In genomic region chr3:79590863-79591792, GRCm38 (mm10) we compare ENCODE assay signal across 7 mouse cellular contexts. TPM values are rescaled to one million over a fixed set of nuclear protein-coding genes. Genes with fewer than 3 reads are reported as not detected.
DNase-seq lines count a peak whose midpoint lies in the region; ATAC-seq and TF ChIP-seq lines count a peak whose summit lies in the region.

TSS of gene Ppid (plus strand) at chr3:79591342.

- TF ChIP-seq CTCF in intestine, postnatal 0 days (IDR thresholded peaks at IDR 0.05; ENCODE audit: low read depth) = peak; percentile 43
- no peak for TF ChIP-seq CTCF in spleen, adult 2 months (IDR thresholded peaks at IDR 0.05; ENCODE audit: extremely low read depth, insufficient read depth, insufficient read length, insufficient replicate concordance)

- no peaks in the 10 kb centered on the region for H3K4me1 ChIP-seq in intestine, postnatal 0 days (replicated peaks; ENCODE audit: control insufficient read depth, insufficient read depth, low read length)
- H3K4me1 ChIP-seq in limb, embryonic 11.5 days (ENCODE audit: control insufficient read depth, insufficient read depth, low read length) = 0 out of 2 replicates have a peak, but pooled peaks cover 3% of the 10 kb centered on the region
- H3K4me1 ChIP-seq in midbrain, embryonic 14.5 days (ENCODE audit: control insufficient read depth, insufficient read depth, low read length) = peaks cover 9% of the 10 kb centered on the region
- H3K4me1 ChIP-seq in spleen, adult 2 months (ENCODE audit: control insufficient read depth, insufficient read depth, insufficient read length) = no peaks in the 10 kb centered on the region

- 3% methylated on average over 63 of the region's 63 CpGs for WGBS in intestine, postnatal 0 days
- 2% methylated on average over 63 of the region's 63 CpGs for WGBS in limb, embryonic 11.5 days
- WGBS in midbrain, embryonic 14.5 days = 3% methylated on average over 63 of the region's 63 CpGs
- WGBS in spleen, adult 2 months = 4% methylated on average over 63 of the region's 63 CpGs

- peaks cover 13% of the 10 kb centered on the region for H3K36me3 ChIP-seq in intestine, postnatal 0 days (ENCODE audit: control insufficient read depth, insufficient read depth)
- peaks cover 5% of the 10 kb centered on the region; the same call in 1 of the 2 replicates for H3K36me3 ChIP-seq in limb, embryonic 11.5 days (ENCODE audit: control insufficient read depth, insufficient read depth, low read length)
- H3K36me3 ChIP-seq in midbrain, embryonic 14.5 days (ENCODE audit: control insufficient read depth, insufficient read depth, low read length) = peaks cover 26% of the 10 kb centered on the region
- H3K36me3 ChIP-seq in spleen, adult 2 months (ENCODE audit: control insufficient read depth, insufficient read depth, low read length) = peaks cover 11% of the 10 kb centered on the region

- peak within 1 kb of the TSS; percentile 86 for H3K27ac ChIP-seq in intestine, postnatal 0 days (ENCODE audit: low read depth, low read length)
- H3K27ac ChIP-seq in limb, embryonic 11.5 days (replicated peaks; ENCODE audit: low read depth, low read length) = peak within 1 kb of the TSS; percentile 67
- peak within 1 kb of the TSS; percentile 68 for H3K27ac ChIP-seq in midbrain, embryonic 14.5 days (replicated peaks; ENCODE audit: low read depth, low read length)
- peak within 1 kb of the TSS; percentile 67 for H3K27ac ChIP-seq in spleen, adult 2 months (ENCODE audit: insufficient read depth, low read length)

- H3K27me3 ChIP-seq in intestine, postnatal 0 days (replicated peaks; ENCODE audit: control insufficient read depth, insufficient read depth, low read length) = no peaks in the 10 kb centered on the region
- no peaks in the 10 kb centered on the region for H3K27me3 ChIP-seq in limb, embryonic 11.5 days (ENCODE audit: control insufficient read depth, insufficient read depth, low read length)
- H3K27me3 ChIP-seq in midbrain, embryonic 14.5 days (ENCODE audit: control insufficient read depth, insufficient read depth, low read length) = no peaks in the 10 kb centered on the region
- H3K27me3 ChIP-seq in spleen, adult 2 months (ENCODE audit: control insufficient read depth, insufficient read depth, low read length) = no peaks in the 10 kb centered on the region

- peak within 1 kb of the TSS; percentile 87 for H3K9ac ChIP-seq in intestine, postnatal 0 days (ENCODE audit: low read depth, low read length)
- peak within 1 kb of the TSS; percentile 68 for H3K9ac ChIP-seq in limb, embryonic 11.5 days (ENCODE audit: low read length)
- H3K9ac ChIP-seq in midbrain, embryonic 14.5 days (replicated peaks; ENCODE audit: low read length) = peak within 1 kb of the TSS; percentile 76

- H3K9me3 ChIP-seq in intestine, postnatal 0 days (ENCODE audit: control insufficient read depth) = no peaks in the 10 kb centered on the region
- no peaks in the 10 kb centered on the region for H3K9me3 ChIP-seq in limb, embryonic 11.5 days (ENCODE audit: control insufficient read depth, low read length)
- no peaks in the 10 kb centered on the region for H3K9me3 ChIP-seq in midbrain, embryonic 14.5 days (ENCODE audit: control insufficient read depth, low read length)

- peak; percentile 85 for DNase-seq in adrenal gland, postnatal 10 days
- DNase-seq in embryo, embryonic 9.5 days (ENCODE audit: extremely low spot score) = peak; percentile 82
- DNase-seq in gastrocnemius, postnatal 4 days (ENCODE audit: low spot score in 2 of 2) = peak; percentile 37 to 80
- peak; percentile 89 for DNase-seq in limb, embryonic 11.5 days (ENCODE audit: low spot score)
- DNase-seq in midbrain, embryonic 14.5 days = peak; percentile 94
- DNase-seq in spleen, adult 2 months (ENCODE audit: low read depth in 1 of 2, low spot score in 2 of 2) = peak; percentile 71 to 74

- TF ChIP-seq POLR2A in spleen, adult 2 months (IDR thresholded peaks at IDR 0.05; ENCODE audit: low read depth, low read length) = peak; percentile 13; the same call in 1 of the 2 replicates

- peak; percentile 82 for ATAC-seq in intestine, postnatal 0 days
- ATAC-seq in limb, embryonic 11.5 days (ENCODE audit: insufficient number of reproducible peaks, low FRiP score, low TSS enrichment, low read depth) = peak; percentile 83
- peak; percentile 89 for ATAC-seq in midbrain, embryonic 14.5 days (ENCODE audit: low FRiP score, low TSS enrichment)

- H3K4me2 ChIP-seq in intestine, postnatal 0 days (replicated peaks; ENCODE audit: low read depth) = peak within 1 kb of the TSS; percentile 68
- H3K4me2 ChIP-seq in limb, embryonic 11.5 days (ENCODE audit: low read depth, severe bottlenecking) = peak within 1 kb of the TSS; percentile 63
- H3K4me2 ChIP-seq in midbrain, embryonic 14.5 days (ENCODE audit: low read length) = peak within 1 kb of the TSS; percentile 80

- H3K4me3 ChIP-seq in intestine, postnatal 0 days (ENCODE audit: low read depth, low read length) = peak within 1 kb of the TSS; percentile 93
- H3K4me3 ChIP-seq in limb, embryonic 11.5 days (ENCODE audit: low read depth, low read length) = peak within 1 kb of the TSS; percentile 58
- H3K4me3 ChIP-seq in midbrain, embryonic 14.5 days (replicated peaks; ENCODE audit: low read depth, low read length) = peak within 1 kb of the TSS; percentile 88
- H3K4me3 ChIP-seq in spleen, adult 2 months (ENCODE audit: extremely low read depth, insufficient read depth, insufficient read length) = peak within 1 kb of the TSS; percentile 85

RNA-seq across cellular contexts. Expression of gene Ppid, which starts in this region (rescaled TPM):
- total RNA-seq in adrenal gland, postnatal 10 days (2021) = 10 to 100 TPM; 40.5 to 45.7 TPM
- 10 to 100 TPM; 41.1 to 42.5 TPM for total RNA-seq in gastrocnemius, postnatal 4 days (2021)
- polyA plus RNA-seq in intestine, postnatal 0 days (2015; fragmentation: Nextera tagmentation; extraction: Ambion mirVana) = 28.7 and 30.7 TPM in 2 replicates
- polyA plus RNA-seq in limb, embryonic 11.5 days (2014; fragmentation: Nextera tagmentation; extraction: Ambion mirVana) = 237 and 250 TPM in 2 replicates
- 126 and 157 TPM in 2 replicates for polyA plus RNA-seq in midbrain, embryonic 14.5 days (2014; fragmentation: Nextera tagmentation; extraction: Ambion mirVana)
- polyA plus RNA-seq in spleen, adult 2 months (2012; rRNA removed) = 4.7 and 5.0 TPM in 2 replicates

Comparison
In these comparisons a context has a peak if more than half of its experiments do, and no peak if none do; other contexts are left out.
1. Peak in every context shown above with its lines: DNase-seq, ATAC-seq, H3K4me3 ChIP-seq and H3K27ac ChIP-seq.